Mouse (Mus musculus): ENCODE measurements at regions not wholly inside any gene's neighbourhood (a gene's known extent, or its start where the extent isn't known, plus 50 kb on each side); places are given as distances from the start of the nearest gene placed in this dataset.

- 91% methylated on average over 1 of the region's 1 CpGs for WGBS
- no peaks in the 10 kb centered on the region for H3K9me3 ChIP-seq (replicated peaks)
- 0 out of 2 replicates have a peak, but pooled peaks cover 2% of the 10 kb centered on the region for H3K4me1 ChIP-seq
- no peak overlapping the region for H3K4me2 ChIP-seq
- no peak overlapping the region for H3K4me3 ChIP-seq (replicated peaks)
- H3K36me3 ChIP-seq = no peaks in the 10 kb centered on the region
- no peaks in the 10 kb centered on the region for H3K27me3 ChIP-seq
- no peak for ATAC-seq (replicated peaks; ENCODE audit: low FRiP score)
- H3K27ac ChIP-seq = no peak overlapping the region
- no peak overlapping the region for H3K9ac ChIP-seq
Measured at GRCm38 (mm10) chr3:63570082-63570481, 86.4 kb upstream of the Gm34302 start.

GRCm38 (mm10) chr3:63569004-63569596 lies 85.4 kb upstream of the Gm34302 start:
- 86% methylated on average over 7 of the region's 7 CpGs for WGBS

GRCm38 (mm10) chr3:63567726-63568125 lies 84.0 kb upstream of the Gm34302 start:
- H3K27ac ChIP-seq = no peak overlapping the region
- H3K4me1 ChIP-seq = 0 out of 2 replicates have a peak, but pooled peaks cover 2% of the 10 kb centered on the region
- no peak for ATAC-seq (replicated peaks; ENCODE audit: low FRiP score)
- no peaks in the 10 kb centered on the region for H3K36me3 ChIP-seq
- no peaks in the 10 kb centered on the region for H3K9me3 ChIP-seq (replicated peaks)
- WGBS = 86% methylated on average over 3 of the region's 3 CpGs
- no peaks in the 10 kb centered on the region for H3K27me3 ChIP-seq
- H3K4me2 ChIP-seq = no peak overlapping the region
- no peak overlapping the region for H3K9ac ChIP-seq
- no peak overlapping the region for H3K4me3 ChIP-seq (replicated peaks)

More at GRCm38 (mm10) chr3:63569004-63569596, 85.4 kb upstream of the Gm34302 start:
- Histone ChIP-seq H3K9ac (no peak overlapping the region), H3K27me3 (no peaks in the 10 kb centered on the region), H3K4me1 (0 out of 2 replicates have a peak, but pooled peaks cover 2% of the 10 kb centered on the region), H3K27ac (no peak overlapping the region), H3K4me2 (no peak overlapping the region), H3K36me3 (no peaks in the 10 kb centered on the region), H3K9me3 (replicated peaks) (no peaks in the 10 kb centered on the region), H3K4me3 (replicated peaks) (no peak overlapping the region)
- ATAC-seq (replicated peaks; ENCODE audit: low FRiP score) = no peak

GRCm38 (mm10) chr3:63563057-63563456 lies 79.4 kb upstream of the Gm34302 start:
- H3K4me1 ChIP-seq = 0 out of 2 replicates have a peak, but pooled peaks cover 8% of the 10 kb centered on the region
- H3K4me3 ChIP-seq (replicated peaks) = no peak overlapping the region
- H3K36me3 ChIP-seq = no peaks in the 10 kb centered on the region
- no peak for ATAC-seq (replicated peaks; ENCODE audit: low FRiP score)
- H3K27me3 ChIP-seq = no peaks in the 10 kb centered on the region
- no peak overlapping the region for H3K27ac ChIP-seq
- H3K9me3 ChIP-seq (replicated peaks) = no peaks in the 10 kb centered on the region
- H3K9ac ChIP-seq = no peak overlapping the region
- WGBS = 89% methylated on average over 1 of the region's 1 CpGs
- no peak overlapping the region for H3K4me2 ChIP-seq

GRCm38 (mm10) chr3:63562532-63562931 lies 78.9 kb upstream of the Gm34302 start:
- no peaks in the 10 kb centered on the region for H3K9me3 ChIP-seq (replicated peaks)
- no peak overlapping the region for H3K9ac ChIP-seq
- 0 out of 2 replicates have a peak overlapping the region, but pooled peaks have one; percentile 19 for H3K27ac ChIP-seq
- no peaks in the 10 kb centered on the region for H3K36me3 ChIP-seq
- no peak for ATAC-seq (replicated peaks; ENCODE audit: low FRiP score)
- H3K27me3 ChIP-seq = no peaks in the 10 kb centered on the region
- no peak overlapping the region for H3K4me3 ChIP-seq (replicated peaks)
- H3K4me1 ChIP-seq = 0 out of 2 replicates have a peak, but pooled peaks cover 8% of the 10 kb centered on the region
- no peak overlapping the region for H3K4me2 ChIP-seq

- H3K4me3 ChIP-seq (replicated peaks) = no peak overlapping the region
- H3K4me1 ChIP-seq = 0 out of 2 replicates have a peak, but pooled peaks cover 8% of the 10 kb centered on the region
- WGBS = 42% methylated on average over 4 of the region's 4 CpGs
- no peak overlapping the region for H3K9ac ChIP-seq
- H3K36me3 ChIP-seq = no peaks in the 10 kb centered on the region
- no peaks in the 10 kb centered on the region for H3K27me3 ChIP-seq
- ATAC-seq (replicated peaks; ENCODE audit: low FRiP score) = peak; percentile 93
- no peak overlapping the region for H3K4me2 ChIP-seq
- H3K9me3 ChIP-seq (replicated peaks) = no peaks in the 10 kb centered on the region
- peak overlapping the region; percentile 78 for H3K27ac ChIP-seq
Measured at GRCm38 (mm10) chr3:63560745-63561151, 77.1 kb upstream of the Gm34302 start.

- Histone ChIP-seq H3K4me2 (no peak overlapping the region), H3K27ac (no peak overlapping the region), H3K4me1 (0 out of 2 replicates have a peak, but pooled peaks cover 8% of the 10 kb centered on the region), H3K9ac (no peak overlapping the region), H3K4me3 (replicated peaks) (no peak overlapping the region), H3K9me3 (replicated peaks) (no peaks in the 10 kb centered on the region), H3K36me3 (no peaks in the 10 kb centered on the region), H3K27me3 (no peaks in the 10 kb centered on the region)
- WGBS = 95% methylated on average over 1 of the region's 1 CpGs
- ATAC-seq (replicated peaks; ENCODE audit: low FRiP score) = no peak
Measured at GRCm38 (mm10) chr3:63556741-63557140, 73.1 kb upstream of the Gm34302 start.

- H3K9me3 ChIP-seq (replicated peaks) = no peaks in the 10 kb centered on the region
- no peak for ATAC-seq (replicated peaks; ENCODE audit: low FRiP score)
Measured at GRCm38 (mm10) chr3:63554872-63555271, 71.2 kb upstream of the Gm34302 start.

GRCm38 (mm10) chr3:63553426-63553825 lies 69.7 kb upstream of the Gm34302 start:
- 77% methylated on average over 2 of the region's 2 CpGs for WGBS
- ATAC-seq (replicated peaks; ENCODE audit: low FRiP score) = no peak

More at GRCm38 (mm10) chr3:63554872-63555271, 71.2 kb upstream of the Gm34302 start:
- no peaks in the 10 kb centered on the region for H3K27me3 ChIP-seq
- H3K9ac ChIP-seq = no peak overlapping the region
- peak overlapping the region; percentile 33; the same call in 1 of the 2 replicates for H3K4me2 ChIP-seq
- WGBS = 6% methylated on average over 9 of the region's 9 CpGs
- no peaks in the 10 kb centered on the region for H3K4me1 ChIP-seq
- no peaks in the 10 kb centered on the region for H3K36me3 ChIP-seq
- H3K4me3 ChIP-seq (replicated peaks) = no peak overlapping the region
- no peak overlapping the region for H3K27ac ChIP-seq

GRCm38 (mm10) chr3:63551661-63552060 lies 68.0 kb upstream of the Gm34302 start:
- Histone ChIP-seq H3K4me1 (no peaks in the 10 kb centered on the region), H3K27ac (no peak overlapping the region), H3K9ac (no peak overlapping the region), H3K4me2 (no peak overlapping the region), H3K9me3 (replicated peaks) (no peaks in the 10 kb centered on the region), H3K27me3 (no peaks in the 10 kb centered on the region), H3K36me3 (no peaks in the 10 kb centered on the region), H3K4me3 (replicated peaks) (no peak overlapping the region)
- ATAC-seq (replicated peaks; ENCODE audit: low FRiP score) = no peak
- WGBS = 74% methylated on average over 5 of the region's 5 CpGs

More at GRCm38 (mm10) chr3:63553426-63553825, 69.7 kb upstream of the Gm34302 start:
- Histone ChIP-seq H3K36me3 (no peaks in the 10 kb centered on the region), H3K4me2 (no peak overlapping the region), H3K27me3 (no peaks in the 10 kb centered on the region), H3K9ac (no peak overlapping the region), H3K4me1 (no peaks in the 10 kb centered on the region), H3K9me3 (replicated peaks) (no peaks in the 10 kb centered on the region), H3K4me3 (replicated peaks) (no peak overlapping the region), H3K27ac (no peak overlapping the region)

GRCm38 (mm10) chr3:63542638-63543408 lies 59.1 kb upstream of the Gm34302 start:
- H3K27ac ChIP-seq = 0 out of 2 replicates have a peak overlapping the region, but pooled peaks have one; percentile 54
- 53% methylated on average over 4 of the region's 4 CpGs for WGBS
- ATAC-seq (replicated peaks; ENCODE audit: low FRiP score) = peak; percentile 54; the same call in 1 of the 2 replicates
- H3K36me3 ChIP-seq = no peaks in the 10 kb centered on the region
- 0 out of 2 replicates have a peak, but pooled peaks cover 5% of the 10 kb centered on the region for H3K4me1 ChIP-seq
- H3K9me3 ChIP-seq (replicated peaks) = no peaks in the 10 kb centered on the region
- H3K27me3 ChIP-seq = no peaks in the 10 kb centered on the region
- no peak overlapping the region for H3K9ac ChIP-seq
- H3K4me2 ChIP-seq = no peak overlapping the region
- H3K4me3 ChIP-seq (replicated peaks) = no peak overlapping the region

GRCm38 (mm10) chr3:63538881-63539280 lies 55.2 kb upstream of the Gm34302 start:
- no peak overlapping the region for H3K9ac ChIP-seq
- no peaks in the 10 kb centered on the region for H3K27me3 ChIP-seq
- no peak for ATAC-seq (replicated peaks; ENCODE audit: low FRiP score)
- no peaks in the 10 kb centered on the region for H3K36me3 ChIP-seq
- H3K4me1 ChIP-seq = 0 out of 2 replicates have a peak, but pooled peaks cover 5% of the 10 kb centered on the region
- H3K9me3 ChIP-seq (replicated peaks) = no peaks in the 10 kb centered on the region
- no peak overlapping the region for H3K4me3 ChIP-seq (replicated peaks)
- 65% methylated on average over 2 of the region's 2 CpGs for WGBS
- H3K27ac ChIP-seq = no peak overlapping the region
- H3K4me2 ChIP-seq = no peak overlapping the region

Measured in kidney, embryonic 15.5 days (tissue).